Mouse (Mus musculus): ENCODE data around the gene Uba2. TPM values are rescaled to one million over a fixed set of nuclear protein-coding genes. Genes with fewer than 3 reads are reported as not detected.
"Not testable (repeated sequence)": the region's sequence is repeated elsewhere in the genome, so short reads cannot be mapped to it uniquely, and the experiment has no call there.

Gene Uba2
- polyA plus RNA-seq, 1 experiment, result 42.1 TPM

- TF ChIP-seq POLR2A (IDR thresholded peaks at IDR 0.05; ENCODE audit: borderline replicate concordance, extremely low read depth, low read depth, low read length) (no peak), CTCF (IDR thresholded peaks at IDR 0.05; ENCODE audit: insufficient read depth, low read length) (no peak)
- no peak for DNase-seq
- Histone ChIP-seq H3K4me3 (replicated peaks; ENCODE audit: extremely low read depth, low read depth, low read length) (no peak overlapping the region), H3K4me1 (ENCODE audit: control insufficient read depth, insufficient read depth, low read length) (no peaks in the 10 kb centered on the region)
- 78% methylated on average over 6 of the region's 6 CpGs for WGBS
These were observed 29.9 kb downstream of the Uba2 start for GRCm38 (mm10) chr7:34139493-34139892.

DNA sequence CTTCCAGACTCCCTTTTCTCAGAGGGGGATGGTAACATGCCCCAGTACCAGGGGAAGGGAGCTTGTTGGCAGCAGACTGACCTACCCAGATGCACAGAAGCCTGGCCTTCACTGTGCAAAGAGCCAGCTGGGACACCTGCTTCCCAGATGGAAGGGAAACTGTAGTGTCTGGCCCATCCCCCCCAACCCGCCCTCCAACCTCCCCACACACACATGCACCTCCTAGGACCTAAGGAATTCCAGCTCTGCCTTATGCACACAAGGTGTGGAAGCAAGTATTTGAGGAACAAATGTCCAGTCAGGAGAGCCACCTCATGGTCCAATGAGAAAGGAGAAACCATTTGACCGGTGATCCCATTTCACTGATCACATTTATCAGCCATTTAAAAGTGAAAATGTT lies 35.1 kb downstream of the Uba2 start:
- TF ChIP-seq CTCF (IDR thresholded peaks at IDR 0.05; ENCODE audit: insufficient read depth, low read length) (no peak), POLR2A (IDR thresholded peaks at IDR 0.05; ENCODE audit: borderline replicate concordance, extremely low read depth, low read depth, low read length) (no peak)
- 76% methylated on average over 2 of the region's 2 CpGs for WGBS
- no peak for DNase-seq
- no peak overlapping the region for H3K4me3 ChIP-seq (replicated peaks; ENCODE audit: extremely low read depth, low read depth, low read length)
- H3K4me1 ChIP-seq (ENCODE audit: control insufficient read depth, insufficient read depth, low read length), result peaks cover 12% of the 10 kb centered on the region; the same call in 1 of the 2 replicates

GRCm38 (mm10) chr7:34133117-34133762 lies 36.2 kb downstream of the Uba2 start, which contains the start of gene Wtip:
Gene Wtip, minus strand, starts transcription at chr7:34133268.
- DNase-seq, result peak; percentile 72
- Histone ChIP-seq H3K4me3 (replicated peaks; ENCODE audit: extremely low read depth, low read depth, low read length) (peak within 1 kb of the TSS; percentile 70), H3K4me1 (ENCODE audit: control insufficient read depth, insufficient read depth, low read length) (peaks cover 12% of the 10 kb centered on the region; the same call in 1 of the 2 replicates)
- 4% methylated on average over 54 of the region's 65 CpGs for WGBS
- TF ChIP-seq POLR2A (IDR thresholded peaks at IDR 0.05; ENCODE audit: borderline replicate concordance, extremely low read depth, low read depth, low read length) (peak; percentile 56; the same call in 1 of the 2 replicates), CTCF (IDR thresholded peaks at IDR 0.05; ENCODE audit: insufficient read depth, low read length) (no peak)

- TF ChIP-seq CTCF (IDR thresholded peaks at IDR 0.05; ENCODE audit: insufficient read depth, low read length) (no peak), POLR2A (IDR thresholded peaks at IDR 0.05; ENCODE audit: borderline replicate concordance, extremely low read depth, low read depth, low read length) (no peak)
- 5% methylated on average over 108 of the region's 116 CpGs for WGBS
- DNase-seq, result peak; percentile 44
- H3K4me3 ChIP-seq (replicated peaks; ENCODE audit: extremely low read depth, low read depth, low read length), result peak overlapping the region; percentile 70
- H3K4me1 ChIP-seq (ENCODE audit: control insufficient read depth, insufficient read depth, low read length), result peaks cover 12% of the 10 kb centered on the region; the same call in 1 of the 2 replicates
These were observed 36.9 kb downstream of the Uba2 start for GRCm38 (mm10) chr7:34132355-34133079.

- TF ChIP-seq POLR2A (IDR thresholded peaks at IDR 0.05; ENCODE audit: borderline replicate concordance, extremely low read depth, low read depth, low read length) (no peak), CTCF (IDR thresholded peaks at IDR 0.05; ENCODE audit: insufficient read depth, low read length) (no peak)
- no peak for DNase-seq
- Histone ChIP-seq H3K4me1 (ENCODE audit: control insufficient read depth, insufficient read depth, low read length) (peaks cover 12% of the 10 kb centered on the region; the same call in 1 of the 2 replicates), H3K4me3 (replicated peaks; ENCODE audit: extremely low read depth, low read depth, low read length) (peak overlapping the region; percentile 29)
- WGBS, result 2% methylated on average over 3 of the region's 3 CpGs
These were observed 37.4 kb downstream of the Uba2 start for GRCm38 (mm10) chr7:34131959-34132354.

- TF ChIP-seq POLR2A (IDR thresholded peaks at IDR 0.05; ENCODE audit: borderline replicate concordance, extremely low read depth, low read depth, low read length) (no peak), CTCF (IDR thresholded peaks at IDR 0.05; ENCODE audit: insufficient read depth, low read length) (no peak)
These were observed 38.3 kb downstream of the Uba2 start for GRCm38 (mm10) chr7:34131118-34131517.

DNA sequence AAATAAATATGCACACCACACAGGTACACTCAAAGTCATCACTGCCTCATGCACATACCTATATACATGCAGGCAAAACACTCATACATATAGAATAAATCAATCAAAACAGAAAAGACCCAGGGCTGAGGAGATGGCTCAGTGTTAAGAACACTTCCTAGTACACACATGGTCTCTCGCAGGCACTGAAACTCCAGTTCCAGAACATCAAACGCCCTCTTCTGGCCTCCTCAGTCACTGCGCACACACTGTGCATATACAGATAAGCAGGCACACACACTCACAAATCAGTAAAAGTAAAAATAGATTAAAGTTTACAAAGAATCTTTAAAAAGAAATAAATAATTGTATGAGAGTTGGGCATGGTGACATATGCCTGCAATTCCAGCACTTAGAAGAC lies 43.1 kb downstream of the Uba2 start:
- WGBS, result 83% methylated on average over 3 of the region's 3 CpGs
- DNase-seq, result no peak

More at GRCm38 (mm10) chr7:34131118-34131517, 38.3 kb downstream of the Uba2 start:
- Histone ChIP-seq H3K4me3 (replicated peaks; ENCODE audit: extremely low read depth, low read depth, low read length) (no peak overlapping the region), H3K4me1 (ENCODE audit: control insufficient read depth, insufficient read depth, low read length) (peaks cover 12% of the 10 kb centered on the region; the same call in 1 of the 2 replicates)
- WGBS, result 45% methylated on average over 3 of the region's 3 CpGs
- DNase-seq, result no peak

GRCm38 (mm10) chr7:34125346-34125745 lies 44.1 kb downstream of the Uba2 start:
- DNase-seq, result no peak
- 88% methylated on average over 9 of the region's 9 CpGs for WGBS
- H3K4me3 ChIP-seq (replicated peaks; ENCODE audit: extremely low read depth, low read depth, low read length), result no peak overlapping the region
- TF ChIP-seq CTCF (IDR thresholded peaks at IDR 0.05; ENCODE audit: insufficient read depth, low read length) (no peak), POLR2A (IDR thresholded peaks at IDR 0.05; ENCODE audit: borderline replicate concordance, extremely low read depth, low read depth, low read length) (no peak)
- no peaks in the 10 kb centered on the region for H3K4me1 ChIP-seq (ENCODE audit: control insufficient read depth, insufficient read depth, low read length)

More for the DNA sequence above, 43.1 kb downstream of the Uba2 start:
- TF ChIP-seq CTCF (IDR thresholded peaks at IDR 0.05; ENCODE audit: insufficient read depth, low read length) (no peak), POLR2A (IDR thresholded peaks at IDR 0.05; ENCODE audit: borderline replicate concordance, extremely low read depth, low read depth, low read length) (no peak)
- H3K4me3 ChIP-seq (replicated peaks; ENCODE audit: extremely low read depth, low read depth, low read length), result no peak overlapping the region
- H3K4me1 ChIP-seq (ENCODE audit: control insufficient read depth, insufficient read depth, low read length), result peaks cover 7% of the 10 kb centered on the region; the same call in 1 of the 2 replicates

DNA sequence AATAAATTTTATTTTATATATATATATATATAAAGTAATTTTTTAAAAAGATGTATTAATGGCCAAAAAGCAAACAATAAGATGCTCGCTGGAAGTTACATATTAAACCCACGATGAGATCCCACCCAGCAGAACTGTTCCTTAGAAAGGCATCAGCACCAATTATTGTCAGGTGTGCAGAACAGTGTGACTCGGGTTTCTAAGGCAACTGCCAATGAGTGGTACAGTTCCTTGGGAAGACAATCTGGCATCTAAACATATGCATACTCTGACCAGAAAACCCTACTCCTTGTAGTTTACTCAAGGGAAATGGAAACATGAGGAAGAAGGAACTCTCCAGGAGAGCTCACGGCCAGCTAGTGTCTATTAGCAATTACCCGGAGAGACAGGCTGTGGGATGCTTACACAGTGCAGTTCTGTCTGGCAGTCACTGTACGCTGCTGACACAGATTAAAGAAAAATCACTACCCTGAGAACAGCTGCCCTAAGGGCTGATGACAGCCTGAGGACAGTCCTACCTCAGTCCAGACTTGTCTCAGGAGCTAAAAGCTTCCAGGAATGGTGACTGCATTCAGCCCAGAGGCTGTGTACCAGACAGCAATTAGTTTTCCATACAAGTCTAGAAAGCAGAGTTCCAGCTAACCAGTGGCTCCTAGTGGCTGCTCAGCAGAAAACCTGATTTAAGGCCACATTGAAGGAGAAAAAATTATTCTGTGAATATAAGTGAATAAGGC lies 46.2 kb downstream of the Uba2 start:
- no peak for DNase-seq
- 83% methylated on average over 6 of the region's 6 CpGs for WGBS
- Histone ChIP-seq H3K4me3 (replicated peaks; ENCODE audit: extremely low read depth, low read depth, low read length) (no peak overlapping the region), H3K4me1 (ENCODE audit: control insufficient read depth, insufficient read depth, low read length) (no peaks in the 10 kb centered on the region)
- no peak for TF ChIP-seq POLR2A (IDR thresholded peaks at IDR 0.05; ENCODE audit: borderline replicate concordance, extremely low read depth, low read depth, low read length)
- TF ChIP-seq CTCF (IDR thresholded peaks at IDR 0.05; ENCODE audit: insufficient read depth, low read length), result no peak

GRCm38 (mm10) chr7:34120636-34121035 lies 48.8 kb downstream of the Uba2 start:
- not testable (repeated sequence) for DNase-seq; H3K4me3 ChIP-seq (replicated peaks; ENCODE audit: extremely low read depth, low read depth, low read length); H3K4me1 ChIP-seq (ENCODE audit: control insufficient read depth, insufficient read depth, low read length)
- 15% methylated on average over 1 of the region's 1 CpGs for WGBS
